Mouse (Mus musculus) stomach, postnatal 0 days (tissue): ENCODE measurements around the gene Cisd3. TPM values are rescaled to one million over a fixed set of nuclear protein-coding genes. Genes with fewer than 3 reads are reported as not detected.
"Not testable (repeated sequence)": the region's sequence is repeated elsewhere in the genome, so short reads cannot be mapped to it uniquely, and the experiment has no call there.

Experiments
- ATAC-seq: fragments of 200-750 bp; cut with Nextera tagmentation; 2 replicates; pipeline ENCODE4 v1.8.0; 2017; ENCODE audit not compliant: low FRiP score, low TSS enrichment
- DNase-seq: peaks from one replicate; pipeline ENCODE4 v3.0.0-alpha.2; 2016; ENCODE audit warnings: low spot score
- H3K27ac ChIP-seq: fragments of 300-500 bp; sonication (generic); replicated peaks from 2 replicates; pipeline ENCODE4 v1.5.1; 2014; ENCODE audit warnings: mild to moderate bottlenecking, control low read depth
- H3K27me3 ChIP-seq: fragments of 300-500 bp; sonication (generic); 2 replicates; pipeline ENCODE4 v1.6.1; 2014; ENCODE audit warnings: low read length; ENCODE audit not compliant: control insufficient read depth, insufficient read depth
- H3K36me3 ChIP-seq: fragments of 300-500 bp; sonication (generic); 2 replicates; pipeline ENCODE4 v1.6.1; 2014; ENCODE audit warnings: low read length, mixed read lengths; ENCODE audit not compliant: control insufficient read depth, insufficient read depth
- H3K4me1 ChIP-seq: fragments of 300-500 bp; sonication (generic); replicated peaks from 2 replicates; pipeline ENCODE4 v1.6.1; 2014; ENCODE audit warnings: antibody characterized with exemption; ENCODE audit not compliant: control insufficient read depth, insufficient read depth
- H3K4me2 ChIP-seq: fragments of 300-500 bp; sonication (generic); replicated peaks from 2 replicates; pipeline ENCODE4 v1.6.1; 2014; ENCODE audit warnings: low read depth, mild to moderate bottlenecking, control low read depth, moderate library complexity
- H3K4me3 ChIP-seq: fragments of 300-500 bp; sonication (generic); 2 replicates; pipeline ENCODE4 v1.5.1; 2014; ENCODE audit warnings: low read depth, low read length, control low read depth
- H3K9ac ChIP-seq: fragments of 300-500 bp; sonication (generic); 2 replicates; pipeline ENCODE4 v1.6.1; 2014; ENCODE audit warnings: mild to moderate bottlenecking, low read length, control low read depth, mixed read lengths
- H3K9me3 ChIP-seq: fragments of 300-500 bp; sonication (generic); 2 replicates; pipeline ENCODE4 v1.6.1; 2016; ENCODE audit warnings: low read length; ENCODE audit not compliant: control insufficient read depth
- CTCF ChIP-seq: IDR thresholded peaks from 2 replicates; pipeline ENCODE4 v1.5.1; 2016; ENCODE audit warnings: antibody characterized with exemption, low read depth, mild to moderate bottlenecking, moderate library complexity
- EP300 ChIP-seq: optimal IDR thresholded peaks from 2 replicates; pipeline ENCODE3; 2016; ENCODE audit warnings: antibody characterized with exemption
- WGBS: fragments of 180-500 bp; shearing (Covaris S2); extraction: QIAGEN DNeasy Blood & Tissue Kit; methylation state at CpG from one replicate; pipeline ENCODE4 v1.1.7; 2014; 5-methylcytosine and 5-hydroxymethylcytosine counted together
- polyA plus RNA-seq: library from polyadenylated mRNA; unstranded; fragments of >200 nt; fragmentation: Nextera tagmentation; extraction: Ambion mirVana; gene quantifications from 2 replicates; pipeline ENCODE4 v1.2.1, GENCODE M21; 2015

Cisd3 gene
- polyA plus RNA-seq, 1 experiment from 2014 or later = 44.2 TPM

- H3K27ac ChIP-seq = no peak overlapping the region
- no peaks in the 10 kb centered on the region for H3K27me3 ChIP-seq
- H3K36me3 ChIP-seq = no peaks in the 10 kb centered on the region
- H3K4me2 ChIP-seq = no peak overlapping the region
- WGBS = 60% methylated on average over 5 of the region's 5 CpGs
- H3K9ac ChIP-seq = no peak overlapping the region
- no peak for ATAC-seq
- no peak overlapping the region for H3K4me3 ChIP-seq
- no peaks in the 10 kb centered on the region for H3K4me1 ChIP-seq
- no peaks in the 10 kb centered on the region for H3K9me3 ChIP-seq
- DNase-seq = no peak
- TF ChIP-seq EP300 = no peak
- TF ChIP-seq CTCF = no peak
These were observed 35.3 kb upstream of the Cisd3 start for GRCm38 (mm10) chr11:97650341-97650740.

- not testable (repeated sequence) for H3K36me3 ChIP-seq, H3K4me3 ChIP-seq, H3K9ac ChIP-seq, H3K27me3 ChIP-seq, DNase-seq, H3K27ac ChIP-seq, H3K4me2 ChIP-seq, ATAC-seq, H3K4me1 ChIP-seq, H3K9me3 ChIP-seq
- 94% methylated on average over 11 of the region's 11 CpGs for WGBS
These were observed 32.2 kb upstream of the Cisd3 start for GRCm38 (mm10) chr11:97653376-97653775.

GRCm38 (mm10) chr11:97654210-97654609 is 31.4 kb upstream of the Cisd3 start:
- no peak for TF ChIP-seq CTCF
- no peak for TF ChIP-seq EP300
- DNase-seq (no peak), ATAC-seq (no peak)
- Histone ChIP-seq H3K9me3 (no peaks in the 10 kb centered on the region), H3K4me3 (no peak overlapping the region), H3K36me3 (no peaks in the 10 kb centered on the region), H3K27ac (no peak overlapping the region), H3K27me3 (no peaks in the 10 kb centered on the region), H3K4me2 (no peak overlapping the region), H3K4me1 (no peaks in the 10 kb centered on the region), H3K9ac (no peak overlapping the region)
- WGBS = 81% methylated on average over 2 of the region's 2 CpGs

DNA sequence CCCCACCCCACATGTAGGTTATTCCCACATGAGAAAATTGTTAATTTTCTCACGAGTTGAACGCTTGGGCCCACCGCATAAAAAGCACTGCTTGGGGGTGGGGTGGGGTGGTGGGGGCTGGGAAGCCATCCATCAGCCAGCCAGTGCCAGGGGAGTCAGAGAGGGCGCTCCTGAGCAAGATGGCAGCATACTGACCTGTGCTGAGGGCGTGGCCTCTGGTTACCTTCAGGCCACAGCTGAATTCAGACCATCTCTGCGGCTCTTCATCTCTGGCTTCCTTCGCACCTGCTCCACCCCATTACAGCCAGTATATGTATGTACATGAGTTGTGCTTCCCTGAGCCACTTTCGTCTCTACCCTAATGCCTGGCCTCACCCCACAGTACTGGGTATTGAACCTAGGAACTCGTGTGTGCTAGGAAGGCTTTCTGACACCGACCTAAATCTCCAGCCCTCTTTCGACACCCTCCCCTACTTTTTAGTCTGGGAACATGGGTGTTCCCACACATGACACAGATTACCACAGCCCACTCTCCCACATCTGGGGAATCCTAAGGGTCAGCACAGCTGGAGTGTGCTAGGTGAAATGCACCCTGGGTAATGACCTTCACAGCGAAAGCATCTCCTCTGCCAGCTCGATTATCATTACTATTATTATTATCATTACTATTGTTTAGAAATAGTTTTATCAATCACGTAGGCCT is 29.2 kb upstream of the Cisd3 start:
- Histone ChIP-seq H3K27ac (no peak overlapping the region), H3K27me3 (no peaks in the 10 kb centered on the region), H3K4me1 (0 out of 2 replicates have a peak, but pooled peaks cover 8% of the 10 kb centered on the region), H3K9ac (no peak overlapping the region), H3K4me3 (no peak overlapping the region), H3K36me3 (no peaks in the 10 kb centered on the region), H3K9me3 (no peaks in the 10 kb centered on the region), H3K4me2 (no peak overlapping the region)
- DNase-seq = no peak
- no peak for ATAC-seq
- WGBS = 75% methylated on average over 14 of the region's 14 CpGs
- TF ChIP-seq EP300 (no peak), CTCF (no peak)

DNA sequence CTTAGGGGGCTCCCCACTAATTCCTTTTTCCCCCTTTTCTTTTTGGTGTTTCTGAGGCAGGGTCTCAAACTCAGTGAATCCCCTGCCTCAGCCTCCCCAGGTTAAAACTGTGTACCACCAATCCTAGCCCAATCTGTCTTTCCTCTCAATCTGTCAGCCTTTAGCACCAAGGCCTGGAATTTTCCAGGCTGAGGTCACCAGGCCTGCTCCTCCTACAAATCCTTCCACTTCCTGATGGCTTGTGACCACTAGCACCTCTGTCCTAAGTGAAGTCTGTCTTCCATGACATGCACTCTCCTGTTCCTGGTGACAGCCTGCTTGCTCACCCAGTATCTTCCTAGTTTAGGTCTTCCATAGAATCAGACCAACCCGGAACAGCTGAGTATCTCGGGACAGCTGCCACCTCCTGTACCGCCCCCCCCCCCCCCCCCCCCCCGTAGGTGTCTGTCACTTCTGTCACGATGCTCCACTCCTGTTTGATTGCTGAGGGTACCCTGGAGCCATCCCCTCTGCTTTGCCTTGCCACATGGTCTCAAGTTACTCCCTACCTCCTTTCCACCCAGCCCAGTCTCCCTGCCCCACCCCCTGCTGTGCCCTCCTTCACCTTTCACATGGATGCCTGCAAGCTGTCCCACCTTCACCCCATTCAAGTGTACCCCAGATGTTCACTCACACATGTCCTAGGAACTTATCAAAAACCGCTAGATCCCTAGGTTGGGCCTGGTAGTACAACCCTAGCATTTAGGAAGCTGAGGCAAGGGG is 28.3 kb upstream of the Cisd3 start:
- no peak overlapping the region for H3K9ac ChIP-seq
- H3K36me3 ChIP-seq = no peaks in the 10 kb centered on the region
- TF ChIP-seq CTCF (no peak), EP300 (no peak)
- no peak overlapping the region for H3K27ac ChIP-seq
- WGBS = 46% methylated on average over 3 of the region's 6 CpGs
- H3K4me3 ChIP-seq = no peak overlapping the region
- ATAC-seq (no peak), DNase-seq (no peak)
- H3K27me3 ChIP-seq = no peaks in the 10 kb centered on the region
- H3K4me1 ChIP-seq = 0 out of 2 replicates have a peak, but pooled peaks cover 11% of the 10 kb centered on the region
- no peak overlapping the region for H3K4me2 ChIP-seq
- no peaks in the 10 kb centered on the region for H3K9me3 ChIP-seq

DNA sequence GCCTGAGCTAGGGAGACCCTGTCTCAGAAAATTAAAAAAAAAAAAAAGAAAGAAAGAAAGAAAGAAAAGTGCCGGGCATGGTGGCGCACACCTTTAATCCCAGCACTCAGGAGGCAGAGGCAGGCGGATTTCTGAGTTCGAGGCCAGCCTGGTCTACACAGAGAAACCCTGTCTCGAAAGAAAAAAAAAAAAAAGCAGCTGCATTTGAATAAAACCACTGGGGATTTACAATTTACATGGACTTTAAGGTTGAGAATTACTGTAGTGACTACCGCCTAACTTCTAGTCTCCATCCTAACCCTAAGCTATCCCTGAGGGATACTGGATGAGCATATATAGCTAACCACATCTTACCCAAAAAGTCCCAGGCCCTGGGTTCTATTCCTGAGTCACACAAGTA is 27.7 kb upstream of the Cisd3 start:
- not testable (repeated sequence) for H3K36me3 ChIP-seq, H3K4me3 ChIP-seq, DNase-seq, H3K4me2 ChIP-seq, H3K27ac ChIP-seq, H3K27me3 ChIP-seq, H3K9me3 ChIP-seq, H3K9ac ChIP-seq, ATAC-seq
- H3K4me1 ChIP-seq = 0 out of 2 replicates have a peak, but pooled peaks cover 11% of the 10 kb centered on the region
- WGBS = 87% methylated on average over 6 of the region's 6 CpGs
